Mouse (Mus musculus): ENCODE measurements around the gene Pdx1. TPM values are rescaled to one million over a fixed set of nuclear protein-coding genes. Genes with fewer than 3 reads are reported as not detected.

The Pdx1 gene
- polyA plus RNA-seq, 1 experiment from 2014 or later: not detected

DNA sequence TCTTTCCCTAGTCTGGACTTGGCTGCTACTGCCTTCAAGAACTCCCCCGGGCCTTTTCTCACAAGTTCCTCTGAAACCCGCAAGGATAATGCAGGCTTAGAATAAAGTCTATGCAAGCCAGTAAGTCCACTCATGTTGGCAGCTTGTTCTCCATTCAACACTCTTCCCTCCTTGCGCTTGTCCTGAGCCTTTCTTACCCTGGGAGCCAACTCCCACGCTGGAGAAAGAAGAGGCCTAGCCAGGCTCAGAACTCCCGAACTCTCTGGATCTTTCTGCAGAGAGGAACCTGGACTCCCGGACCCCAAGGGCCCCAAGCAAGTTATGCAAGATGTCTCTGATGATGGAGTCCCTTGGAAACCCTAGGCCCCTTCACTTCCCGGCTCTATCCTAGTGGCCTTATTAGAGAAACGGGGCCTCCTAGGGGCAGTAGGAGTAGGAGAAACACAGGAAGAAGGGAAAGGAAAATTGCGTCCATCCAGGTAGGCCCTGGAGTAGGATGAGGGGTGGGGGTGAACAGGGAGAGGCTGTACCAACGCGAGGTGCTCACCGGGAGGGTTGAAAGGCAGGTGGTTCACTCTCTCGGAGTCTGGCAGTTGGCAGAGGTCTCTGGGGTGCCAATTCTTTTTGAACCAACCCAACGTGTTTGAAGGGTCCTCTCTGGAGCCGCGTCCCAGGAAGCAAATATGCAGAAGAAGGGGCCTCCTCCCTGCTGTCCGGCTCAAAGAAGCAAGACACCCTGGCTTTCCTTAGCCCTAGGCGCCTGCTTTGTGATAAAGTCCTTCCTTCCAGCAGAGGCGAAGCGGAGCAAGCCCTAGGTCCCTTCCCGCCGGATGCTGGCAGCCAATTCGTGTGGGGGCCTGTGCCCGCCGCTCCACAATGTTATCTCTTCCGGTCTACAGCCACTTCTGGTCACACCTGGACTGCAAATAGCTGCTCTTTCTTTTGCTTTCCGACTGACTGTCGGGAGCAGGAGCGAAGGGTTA lies 1.2 kb downstream of the Pdx1 start:
- Histone ChIP-seq H3K9ac (no peak overlapping the region), H3K27ac (replicated peaks) (no peak overlapping the region), H3K27me3 (peaks cover 94% of the 10 kb centered on the region), H3K9me3 (0 out of 2 replicates have a peak, but pooled peaks cover 3% of the 10 kb centered on the region), H3K36me3 (no peaks in the 10 kb centered on the region), H3K4me3 (no peak overlapping the region), H3K4me1 (replicated peaks) (no peaks in the 10 kb centered on the region), H3K4me2 (no peak overlapping the region)
- under 1% methylated on average over 29 of the region's 29 CpGs for WGBS
- ATAC-seq (ENCODE audit: low FRiP score, low read depth): no peak

- Histone ChIP-seq H3K4me1 (replicated peaks) (no peaks in the 10 kb centered on the region), H3K27ac (replicated peaks) (no peak overlapping the region), H3K36me3 (no peaks in the 10 kb centered on the region), H3K9ac (no peak overlapping the region), H3K4me3 (no peak overlapping the region), H3K9me3 (0 out of 2 replicates have a peak, but pooled peaks cover 3% of the 10 kb centered on the region), H3K4me2 (no peak overlapping the region), H3K27me3 (peaks cover 95% of the 10 kb centered on the region)
- ATAC-seq (ENCODE audit: low FRiP score, low read depth): no peak
- 3% methylated on average over 12 of the region's 12 CpGs for WGBS
Measured at GRCm38 (mm10) chr5:147272046-147272807, 2.5 kb downstream of the Pdx1 start.

DNA sequence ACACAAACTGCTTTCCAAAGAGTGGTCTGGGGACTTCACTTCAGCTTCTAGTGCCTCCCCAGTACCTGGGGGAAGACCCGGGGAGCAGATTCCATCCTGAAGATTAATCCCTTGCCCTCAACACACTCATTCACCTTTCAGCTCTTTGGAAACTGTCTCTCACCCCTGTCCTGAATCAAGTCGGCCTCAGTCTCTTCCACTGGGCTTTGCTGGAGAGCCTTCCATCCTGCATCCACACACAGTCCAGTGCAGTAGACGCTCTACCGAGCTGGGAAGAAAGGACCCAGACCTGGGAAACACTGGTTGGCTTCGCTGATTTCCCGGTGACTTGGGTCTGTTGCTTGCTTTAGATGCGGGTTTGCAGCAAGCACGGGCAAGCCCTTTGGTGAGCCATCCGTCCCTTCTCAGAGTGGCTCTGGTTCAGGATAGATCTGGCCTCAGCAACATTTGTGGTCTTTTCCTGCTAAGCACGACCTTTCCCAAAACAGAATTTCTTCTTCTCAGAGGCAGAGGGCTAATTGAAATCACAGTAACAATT lies 3.1 kb downstream of the Pdx1 start:
- Histone ChIP-seq H3K27ac (replicated peaks) (no peak overlapping the region), H3K4me2 (no peak overlapping the region), H3K36me3 (no peaks in the 10 kb centered on the region), H3K27me3 (peaks cover 96% of the 10 kb centered on the region), H3K4me3 (no peak overlapping the region), H3K9ac (no peak overlapping the region), H3K4me1 (replicated peaks) (no peaks in the 10 kb centered on the region), H3K9me3 (0 out of 2 replicates have a peak, but pooled peaks cover 3% of the 10 kb centered on the region)
- ATAC-seq (ENCODE audit: low FRiP score, low read depth): no peak
- WGBS: 2% methylated on average over 10 of the region's 10 CpGs

GRCm38 (mm10) chr5:147274174-147275141 lies 4.7 kb downstream of the Pdx1 start:
- Histone ChIP-seq H3K27me3 (peaks cover 95% of the 10 kb centered on the region), H3K4me1 (replicated peaks) (no peaks in the 10 kb centered on the region), H3K4me3 (no peak overlapping the region), H3K36me3 (no peaks in the 10 kb centered on the region), H3K9ac (no peak overlapping the region), H3K27ac (replicated peaks) (no peak overlapping the region), H3K9me3 (0 out of 2 replicates have a peak, but pooled peaks cover 3% of the 10 kb centered on the region), H3K4me2 (no peak overlapping the region)
- ATAC-seq (ENCODE audit: low FRiP score, low read depth): no peak
- 2% methylated on average over 48 of the region's 48 CpGs for WGBS

DNA sequence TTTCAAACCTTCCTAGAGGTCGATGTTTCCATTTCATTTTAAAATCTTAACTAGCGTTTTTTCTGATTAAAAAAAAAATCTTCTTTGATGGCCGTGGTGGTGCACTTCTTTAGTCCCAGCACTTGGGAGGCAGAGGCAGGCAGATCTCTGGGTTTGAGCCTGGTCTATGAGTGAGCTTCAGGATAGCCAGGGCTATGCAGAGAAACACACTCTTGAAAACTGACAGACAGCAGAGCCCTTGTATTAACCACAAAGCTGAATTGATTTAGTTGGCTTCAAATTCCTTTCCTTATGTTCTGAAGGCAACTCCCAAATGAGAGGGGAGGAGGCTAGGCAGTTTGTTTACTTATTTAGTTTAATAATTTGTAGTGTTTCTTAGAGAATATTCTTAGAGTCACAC lies 6.0 kb downstream of the Pdx1 start:
- Histone ChIP-seq H3K9me3 (0 out of 2 replicates have a peak, but pooled peaks cover 3% of the 10 kb centered on the region), H3K36me3 (no peaks in the 10 kb centered on the region), H3K27me3 (peaks cover 95% of the 10 kb centered on the region), H3K27ac (replicated peaks) (no peak overlapping the region), H3K4me1 (replicated peaks) (no peaks in the 10 kb centered on the region), H3K9ac (no peak overlapping the region), H3K4me2 (no peak overlapping the region), H3K4me3 (no peak overlapping the region)
- 17% methylated on average over 3 of the region's 3 CpGs for WGBS
- no peak for ATAC-seq (ENCODE audit: low FRiP score, low read depth)

DNA sequence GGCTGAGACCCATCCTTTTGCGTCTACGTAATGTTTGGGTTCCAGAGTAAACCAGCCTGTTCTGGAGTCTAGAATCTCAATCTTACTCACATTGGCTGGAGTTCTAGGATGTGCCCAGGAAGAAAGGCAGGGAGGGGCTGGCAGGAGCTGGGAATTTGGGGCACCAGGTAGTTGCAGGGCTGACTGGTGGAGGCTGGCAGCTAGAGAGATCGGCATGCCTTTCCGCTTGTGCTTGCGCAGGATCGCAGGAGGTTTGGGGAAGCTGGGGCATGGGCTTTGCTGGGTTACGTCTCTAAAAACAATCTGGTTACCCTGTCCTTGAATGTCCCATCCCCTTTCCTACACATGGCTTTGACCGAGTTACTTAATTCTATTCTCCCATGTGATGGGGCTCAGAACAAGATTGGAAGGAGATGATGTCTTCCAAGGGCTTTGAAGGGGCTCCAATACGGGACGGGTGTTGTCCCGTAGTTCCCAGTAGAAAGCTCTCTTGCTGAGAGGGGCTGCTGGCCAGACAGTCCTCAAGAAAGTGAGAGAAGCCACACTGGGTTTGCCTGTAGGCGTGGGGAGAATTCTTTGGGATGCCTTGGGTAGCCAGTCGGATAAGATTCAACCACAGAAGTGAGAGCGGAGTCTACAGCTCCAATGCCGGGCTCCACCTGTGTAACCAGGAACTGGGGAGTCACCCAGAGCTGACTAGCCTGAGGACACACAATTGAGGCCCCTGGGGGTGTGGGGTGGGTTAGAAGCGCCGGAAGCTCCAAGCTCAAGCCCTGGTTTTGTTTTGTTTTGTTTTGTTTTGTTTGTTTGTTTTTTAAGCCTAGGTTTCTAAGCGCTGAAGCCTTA lies 7.2 kb downstream of the Pdx1 start:
- H3K4me2 ChIP-seq: no peak overlapping the region
- no peak overlapping the region for H3K9ac ChIP-seq
- H3K4me1 ChIP-seq (replicated peaks): no peaks in the 10 kb centered on the region
- 0 out of 2 replicates have a peak, but pooled peaks cover 3% of the 10 kb centered on the region for H3K9me3 ChIP-seq
- no peaks in the 10 kb centered on the region for H3K36me3 ChIP-seq
- no peak overlapping the region for H3K27ac ChIP-seq (replicated peaks)
- 3% methylated on average over 18 of the region's 18 CpGs for WGBS
- no peak for ATAC-seq (ENCODE audit: low FRiP score, low read depth)
- H3K27me3 ChIP-seq: peaks cover 91% of the 10 kb centered on the region
- no peak overlapping the region for H3K4me3 ChIP-seq

- WGBS: 1% methylated on average over 13 of the region's 13 CpGs
- H3K9ac ChIP-seq: no peak overlapping the region
- ATAC-seq (ENCODE audit: low FRiP score, low read depth): no peak
Measured at GRCm38 (mm10) chr5:147277547-147277925, 7.8 kb downstream of the Pdx1 start.

DNA sequence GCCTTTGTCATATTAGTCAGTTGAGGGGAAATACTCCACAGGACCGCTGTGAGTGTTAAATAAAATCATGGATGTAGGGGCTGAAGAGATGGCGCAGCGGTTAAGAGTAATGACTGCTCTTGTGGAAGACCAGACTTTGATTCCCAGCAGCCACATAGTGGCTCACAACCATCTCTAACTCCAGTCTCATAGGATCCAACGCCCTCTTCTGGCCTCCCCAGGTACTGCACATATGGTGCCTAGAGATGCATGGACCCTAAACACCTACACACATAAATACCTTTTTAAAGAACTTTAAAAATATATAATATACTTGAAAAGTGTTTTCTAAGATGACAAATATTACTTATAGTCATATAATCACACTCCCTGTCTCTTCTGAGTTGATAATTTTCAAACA lies 14.6 kb downstream of the Pdx1 start:
- no peaks in the 10 kb centered on the region for H3K36me3 ChIP-seq
- H3K27me3 ChIP-seq: peaks cover 35% of the 10 kb centered on the region
- ATAC-seq (ENCODE audit: low FRiP score, low read depth): no peak
- H3K4me2 ChIP-seq: no peak overlapping the region
- H3K9me3 ChIP-seq: no peaks in the 10 kb centered on the region
- no peak overlapping the region for H3K27ac ChIP-seq (replicated peaks)
- no peaks in the 10 kb centered on the region for H3K4me1 ChIP-seq (replicated peaks)
- WGBS: 74% methylated on average over 4 of the region's 4 CpGs
- no peak overlapping the region for H3K4me3 ChIP-seq
- H3K9ac ChIP-seq: no peak overlapping the region

More at GRCm38 (mm10) chr5:147277547-147277925, 7.8 kb downstream of the Pdx1 start:
- Histone ChIP-seq H3K9me3 (0 out of 2 replicates have a peak, but pooled peaks cover 3% of the 10 kb centered on the region), H3K4me3 (no peak overlapping the region), H3K36me3 (no peaks in the 10 kb centered on the region), H3K4me1 (replicated peaks) (no peaks in the 10 kb centered on the region), H3K27me3 (peaks cover 90% of the 10 kb centered on the region), H3K4me2 (no peak overlapping the region), H3K27ac (replicated peaks) (no peak overlapping the region)

GRCm38 (mm10) chr5:147291764-147292505 lies 22.2 kb downstream of the Pdx1 start:
- no peaks in the 10 kb centered on the region for H3K36me3 ChIP-seq
- H3K4me1 ChIP-seq (replicated peaks): no peaks in the 10 kb centered on the region
- WGBS: 35% methylated on average over 16 of the region's 16 CpGs
- no peak overlapping the region for H3K4me3 ChIP-seq
- H3K27ac ChIP-seq (replicated peaks): no peak overlapping the region
- peaks cover 54% of the 10 kb centered on the region for H3K27me3 ChIP-seq
- H3K4me2 ChIP-seq: no peak overlapping the region
- H3K9ac ChIP-seq: no peak overlapping the region
- no peaks in the 10 kb centered on the region for H3K9me3 ChIP-seq
- no peak for ATAC-seq (ENCODE audit: low FRiP score, low read depth)

DNA sequence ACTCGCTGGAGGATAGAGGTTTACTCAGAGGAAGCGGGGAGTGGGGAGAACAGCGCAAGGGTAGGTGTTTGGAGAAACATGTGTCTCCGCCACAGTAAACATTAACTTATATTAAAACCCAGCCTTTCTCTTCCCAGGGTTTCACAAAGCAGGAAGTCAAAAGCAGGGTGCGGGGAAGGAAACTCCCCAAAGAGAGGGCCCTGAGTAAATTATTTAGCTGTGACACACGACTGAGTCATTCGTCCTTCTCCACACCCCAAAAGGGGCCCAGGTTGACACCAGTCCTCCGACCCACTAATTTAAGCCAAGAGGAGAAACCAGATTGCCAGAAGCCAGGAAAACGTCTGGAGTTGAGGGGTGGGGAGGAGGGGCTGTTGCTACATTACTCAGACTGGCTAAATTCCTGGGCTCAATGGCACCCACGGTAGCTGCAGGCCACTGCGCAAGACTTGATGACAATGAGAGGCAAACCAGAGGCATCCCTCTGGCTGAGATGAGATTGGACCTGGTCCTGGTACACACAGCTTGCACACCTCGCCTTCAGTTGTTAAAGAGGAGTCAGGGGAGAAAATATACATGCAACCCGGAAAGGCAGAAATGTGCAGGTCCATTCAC lies 22.9 kb downstream of the Pdx1 start:
- ATAC-seq (ENCODE audit: low FRiP score, low read depth): no peak
- no peak overlapping the region for H3K4me2 ChIP-seq
- WGBS: 47% methylated on average over 13 of the region's 13 CpGs
- H3K36me3 ChIP-seq: no peaks in the 10 kb centered on the region
- no peaks in the 10 kb centered on the region for H3K9me3 ChIP-seq
- H3K4me3 ChIP-seq: no peak overlapping the region
- no peak overlapping the region for H3K9ac ChIP-seq
- H3K27me3 ChIP-seq: peaks cover 57% of the 10 kb centered on the region
- no peak overlapping the region for H3K27ac ChIP-seq (replicated peaks)
- no peaks in the 10 kb centered on the region for H3K4me1 ChIP-seq (replicated peaks)
